Mouse (Mus musculus) embryonic stem cell, embryonic (primary cell): ENCODE results near the gene Golt1b.

ENCODE experiments used
- CTCF ChIA-PET, 4 experiments: fragments of 300-600 bp in 2 of 4; fragments of 350-600 bp in 2 of 4; sonication (Branson Sonifier 250); formaldehyde crosslinking; loops; one replicate each; lab custom pipeline; 2022; ENCODE audit warnings: inconsistent platforms in 2 of 4; lab: Charles Lee
- POLR2A ChIA-PET, 4 experiments: fragments of 300-600 bp in 2 of 4; fragments of 350-600 bp in 2 of 4; sonication (Branson Sonifier 250); formaldehyde crosslinking; loops; one replicate each; lab custom pipeline; 2022; ENCODE audit warnings: antibody characterized with exemption in 4 of 4, inconsistent platforms in 1 of 4; lab: Charles Lee

Gene Golt1b

DNA sequence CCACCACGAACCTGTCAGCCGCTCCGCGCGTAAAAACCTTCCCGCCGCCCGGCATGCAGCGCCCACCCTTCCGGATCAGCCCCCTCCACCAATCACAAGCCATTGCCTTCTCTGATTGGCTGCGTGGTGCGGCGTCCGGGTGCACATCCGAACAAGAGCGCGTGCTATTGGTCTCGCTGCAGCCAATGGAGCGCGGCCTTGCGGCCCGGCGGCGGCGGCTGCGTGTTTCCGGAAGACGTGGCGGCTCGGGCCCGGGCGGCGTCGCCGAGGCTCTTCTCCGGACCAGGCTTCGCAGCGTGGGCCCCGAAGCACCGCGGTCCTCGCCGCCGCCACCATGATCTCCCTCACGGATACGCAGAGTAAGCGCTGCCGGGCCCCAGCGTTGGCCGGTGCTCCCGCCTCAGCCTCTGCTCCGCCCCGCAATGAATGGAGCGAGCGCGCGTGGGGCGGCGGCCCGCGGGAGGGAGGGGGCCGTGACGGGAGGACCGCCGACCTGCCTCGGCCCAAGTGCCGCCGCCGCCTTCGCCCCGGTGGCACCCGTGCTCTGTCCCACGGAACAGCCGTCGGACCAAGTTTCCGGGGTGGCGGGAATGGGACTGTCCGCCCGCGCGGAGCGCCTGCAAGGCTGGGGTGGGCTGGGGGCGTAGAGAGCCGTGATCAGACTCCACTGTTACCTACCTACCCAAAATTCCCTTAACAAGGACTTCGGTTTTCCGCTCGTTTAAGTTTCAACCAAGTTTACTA, at the start of gene Golt1b, which contains the start of gene Recql:
Gene Golt1b, plus strand, starts transcription at position 211 of the 744 bp plus-strand sequence.
Gene Recql, minus strand, starts transcription at position 77 of the 744 bp plus-strand sequence.
- ChIA-PET POLR2A (interaction anchor here in 2 of 4 experiments (0.6 to 1.2 kb wide), 2 partner anchors 42 to 518 kb away, joined by 3 to 6 read pairs; no protein-coding TSS in a partner anchor), CTCF (no interaction called here)

- ChIA-PET POLR2A (no interaction called here), CTCF (no interaction called here)
Measured at GRCm38 (mm10) chr6:142338961-142339360, 48.1 kb upstream of the Golt1b start.

DNA sequence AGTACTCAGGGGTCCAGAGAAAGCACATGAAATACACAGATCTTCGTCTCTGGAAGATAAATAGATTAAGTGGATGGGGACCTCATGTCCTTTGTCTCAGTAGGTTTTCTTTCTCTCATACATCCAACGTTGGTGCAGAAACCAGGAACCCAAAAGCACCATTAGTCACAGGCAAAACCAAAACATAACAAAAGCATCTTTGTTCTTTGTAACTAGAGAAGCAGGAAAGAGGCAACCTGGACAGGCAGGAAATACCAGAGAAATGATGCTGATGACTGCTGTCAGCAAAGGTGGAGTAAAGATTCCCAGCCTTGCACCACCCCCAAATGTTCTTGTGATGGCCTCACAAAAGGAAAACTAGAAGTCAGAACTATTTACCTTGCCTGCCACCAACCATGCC, 47.4 kb upstream of the Golt1b start:
- CTCF ChIA-PET, result no interaction called here
- POLR2A ChIA-PET, result no interaction called here

DNA sequence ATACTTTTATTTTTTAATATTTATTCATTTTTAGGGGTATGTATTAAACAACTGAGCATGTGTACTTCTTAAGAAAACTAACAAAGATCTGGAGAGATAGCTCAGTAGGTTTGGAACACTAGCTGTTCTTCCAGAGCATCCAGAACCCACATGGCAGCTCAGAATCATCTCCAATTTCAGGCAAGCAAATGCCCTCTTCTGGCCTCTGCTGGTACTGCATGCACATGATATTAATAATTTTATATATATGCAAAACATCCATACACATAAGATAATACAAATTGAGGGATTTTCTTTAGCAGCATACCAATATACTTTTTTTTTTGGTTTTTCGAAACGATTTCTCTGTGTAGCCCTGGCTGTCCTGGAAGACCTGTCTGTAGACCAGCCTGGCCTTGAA, 43.5 kb upstream of the Golt1b start:
- ChIA-PET CTCF (interaction anchor here (0.6 to 1.1 kb wide), 12 partner anchors 13 to 1493 kb away, joined by 3 to 5 read pairs (median 3); partner anchors contain the start of gene Abcc9 (in 1 of the 4)), POLR2A (interaction anchor here (0.6 to 1.1 kb wide), 4 partner anchors 16 to 819 kb away, joined by 3 to 5 read pairs (median 4); partner anchors contain the start of gene Ldhb (in 1 of the 4))

DNA sequence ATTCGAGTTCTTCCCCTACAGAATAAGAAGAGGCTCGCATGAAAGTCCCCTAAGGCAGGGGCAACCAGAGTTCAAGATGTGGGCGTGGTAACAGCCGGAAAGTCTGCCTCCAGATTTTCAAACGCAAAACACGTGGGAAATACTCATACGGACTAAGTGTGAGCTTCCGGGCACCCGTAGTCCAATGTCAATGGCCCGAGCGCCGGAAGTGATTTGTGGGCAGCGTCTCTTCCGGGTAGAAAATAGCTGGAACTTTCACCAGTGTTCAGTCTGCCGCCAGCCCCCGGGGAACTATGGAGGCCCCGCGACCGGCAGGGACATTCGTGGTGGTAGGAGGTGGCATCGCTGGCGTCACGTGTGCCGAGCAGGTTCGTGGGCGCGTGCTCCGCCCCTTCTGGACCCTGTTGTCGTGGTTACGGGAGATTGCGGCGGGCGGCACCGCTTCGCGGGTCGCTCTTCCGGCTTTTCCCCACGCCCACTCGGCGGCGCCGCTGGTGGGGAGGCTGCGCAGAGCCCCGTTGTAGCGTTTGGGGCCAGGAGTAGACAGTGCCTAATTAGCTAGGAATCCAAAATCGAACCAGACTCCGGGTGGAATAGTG, 41.5 kb upstream of the Golt1b start, which contains the start of gene Pyroxd1:
Gene Pyroxd1, plus strand, starts transcription at position 215 of the 599 bp plus-strand sequence.
- ChIA-PET POLR2A (interaction anchor here in 3 of 4 experiments (0.9 to 3.5 kb wide), 10 partner anchors 14 to 659 kb away, joined by 3 to 17 read pairs (median 4); partner anchors contain the start of gene Ldhb (in 2 of the 3)), CTCF (interaction anchor here in 2 of 4 experiments (0.5 to 0.9 kb wide), 2 partner anchors 169 to 954 kb away, joined by 3 read pairs; no protein-coding TSS in a partner anchor)

DNA sequence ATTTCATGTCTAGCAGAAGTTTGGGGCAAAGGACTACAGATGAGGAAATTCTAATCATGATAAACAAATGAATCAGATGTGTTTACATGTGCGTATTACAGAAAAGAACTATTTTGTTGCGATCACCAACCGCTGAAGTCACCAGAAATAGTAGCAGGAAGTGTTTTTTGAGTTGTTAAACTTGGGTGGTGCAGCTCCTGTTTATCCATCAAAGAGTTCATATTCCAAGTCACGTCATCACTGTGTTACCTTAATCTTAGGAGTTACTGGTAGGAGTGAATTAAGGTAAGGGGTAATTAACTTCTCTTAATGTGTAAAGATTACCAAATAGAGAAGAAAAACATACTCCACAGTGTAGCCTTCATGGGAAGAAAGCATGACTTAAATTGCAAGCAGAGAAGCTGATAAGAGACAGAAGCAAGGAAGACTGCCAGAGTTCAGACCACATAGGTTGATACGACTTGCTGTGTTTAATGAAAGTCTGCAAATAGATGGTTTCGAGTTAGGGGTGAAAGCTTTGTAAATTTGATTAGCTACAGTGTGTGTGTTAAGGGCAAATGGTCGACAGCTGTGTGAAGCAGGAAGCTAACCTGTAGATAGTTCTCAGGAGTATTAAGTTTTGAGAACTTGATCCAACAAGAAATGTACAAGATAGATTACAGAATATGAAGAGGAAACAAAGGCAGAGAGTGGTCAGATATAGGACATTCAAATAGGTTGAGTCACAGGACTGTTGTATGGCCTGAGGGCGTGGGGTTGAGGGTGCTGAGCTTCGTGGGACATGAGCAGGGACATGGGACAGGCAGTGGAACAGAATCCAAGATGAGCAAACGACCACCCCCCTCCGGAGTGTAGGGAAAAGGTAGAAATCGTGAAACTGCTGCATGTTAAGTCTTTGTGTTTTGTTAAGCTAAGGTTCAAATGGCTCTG, 40.6 kb upstream of the Golt1b start:
- ChIA-PET POLR2A (interaction anchor here in 2 of 4 experiments (0.8 to 3.5 kb wide), 8 partner anchors 13 to 169 kb away, joined by 3 to 17 read pairs (median 4); partner anchors contain the start of gene Ldhb (in 2 of the 2)), CTCF (interaction anchor here in 1 of 4 experiments (0.5 kb wide), 1 partner anchor 953 kb away, joined by 3 read pairs; no protein-coding TSS in a partner anchor)

GRCm38 (mm10) chr6:142347431-142348385, 39.3 kb upstream of the Golt1b start:
- CTCF ChIA-PET, result no interaction called here
- POLR2A ChIA-PET, result interaction anchor here in 2 of 4 experiments (1.4 to 3.5 kb wide), 3 partner anchors 11 to 163 kb away, joined by 5 to 17 read pairs (median 11); partner anchors contain the start of gene Ldhb (in 1 of the 2)

- ChIA-PET CTCF (interaction anchor here in 1 of 4 experiments (0.6 kb wide), 1 partner anchor 190 kb away, joined by 4 read pairs; no protein-coding TSS in a partner anchor), POLR2A (interaction anchor here in 2 of 4 experiments (0.6 to 0.7 kb wide), 2 partner anchors 151 to 822 kb away, joined by 3 to 4 read pairs; no protein-coding TSS in a partner anchor)
Measured at GRCm38 (mm10) chr6:142352099-142352498, 34.9 kb upstream of the Golt1b start.

GRCm38 (mm10) chr6:142357106-142357505, 29.9 kb upstream of the Golt1b start:
- ChIA-PET CTCF (interaction anchor here in 1 of 4 experiments (0.7 to 1.4 kb wide), 2 partner anchors 14 to 1934 kb away, joined by 3 read pairs; no protein-coding TSS in a partner anchor), POLR2A (no interaction called here)

DNA sequence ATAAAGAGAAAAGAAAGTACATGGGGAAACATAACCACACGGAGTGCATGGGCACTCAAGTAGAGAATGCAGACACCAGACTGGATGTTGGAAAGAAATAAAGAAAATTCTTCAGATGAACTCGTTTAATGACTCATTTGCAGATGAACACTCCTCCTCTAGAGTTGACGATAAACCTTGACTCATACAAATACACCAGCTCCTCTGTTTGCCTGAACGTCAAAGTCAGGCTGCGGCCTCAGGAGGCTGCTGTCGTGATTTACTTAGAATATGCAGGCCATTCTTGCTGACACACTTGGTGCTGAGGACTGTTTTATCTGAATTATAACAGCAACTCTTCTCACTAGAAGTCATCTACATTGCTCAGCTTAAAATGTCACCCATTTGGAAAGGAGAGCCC, 25.0 kb upstream of the Golt1b start:
- POLR2A ChIA-PET, result interaction anchor here in 2 of 4 experiments (0.6 to 1.3 kb wide), 3 partner anchors 16 to 39 kb away, joined by 3 read pairs; partner anchors contain the start of gene Pyroxd1 (in 1 of the 2)
- CTCF ChIA-PET, result interaction anchor here in 1 of 4 experiments (1.2 to 1.8 kb wide), 2 partner anchors 153 to 157 kb away, joined by 5 to 7 read pairs; no protein-coding TSS in a partner anchor

- ChIA-PET CTCF (interaction anchor here in 2 of 4 experiments (0.6 to 1.8 kb wide), 3 partner anchors 151 to 1895 kb away, joined by 3 to 7 read pairs (median 5); no protein-coding TSS in a partner anchor), POLR2A (interaction anchor here in 1 of 4 experiments (1.3 kb wide), 1 partner anchor 17 kb away, joined by 3 read pairs; the partner anchor contains the start of gene Pyroxd1)
Measured at GRCm38 (mm10) chr6:142363019-142363576, 23.9 kb upstream of the Golt1b start.

GRCm38 (mm10) chr6:142365742-142366472, 21.1 kb upstream of the Golt1b start:
- POLR2A ChIA-PET, result no interaction called here
- CTCF ChIA-PET, result no interaction called here

GRCm38 (mm10) chr6:142366473-142367018, 20.5 kb upstream of the Golt1b start:
- ChIA-PET CTCF (no interaction called here), POLR2A (no interaction called here)

DNA sequence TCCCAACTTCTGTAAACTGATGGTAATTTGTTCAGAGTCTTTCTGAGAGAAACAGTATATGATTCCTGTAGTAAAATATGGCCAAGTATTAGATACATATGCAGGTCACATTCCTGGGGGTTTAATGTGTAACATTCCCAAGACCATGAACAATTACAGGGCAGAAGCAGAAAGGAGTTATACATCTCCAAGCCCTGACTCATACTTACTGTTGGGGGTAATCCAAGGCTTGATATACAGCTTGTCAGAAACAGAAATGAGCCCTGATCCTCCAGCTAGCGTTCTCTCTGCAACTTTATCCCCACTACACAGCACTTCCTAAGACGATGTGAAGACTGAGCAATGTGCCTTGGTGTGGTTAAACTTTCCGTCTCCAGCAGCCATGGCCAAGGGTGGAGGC, 19.5 kb upstream of the Golt1b start:
- POLR2A ChIA-PET, result no interaction called here
- CTCF ChIA-PET, result no interaction called here

DNA sequence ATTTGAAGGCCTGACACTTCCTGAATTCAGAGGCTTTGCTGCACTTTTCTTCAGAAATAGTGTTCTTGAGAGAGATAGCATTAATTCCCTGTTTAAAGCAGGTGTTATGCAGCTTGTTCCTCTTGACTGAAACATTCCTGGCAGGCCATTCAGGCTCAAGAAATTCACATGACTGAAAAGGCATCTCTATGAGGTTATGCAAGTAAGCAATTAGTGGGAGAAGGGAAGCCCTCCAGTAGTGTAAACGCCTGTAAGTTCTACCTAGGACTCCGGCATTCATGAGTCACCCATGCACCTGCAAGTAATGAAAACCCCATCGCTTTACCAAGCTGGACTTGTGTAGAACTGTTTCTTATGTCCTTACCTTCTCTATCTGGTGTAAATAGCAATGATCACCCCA, 17.5 kb upstream of the Golt1b start:
- ChIA-PET CTCF (no interaction called here), POLR2A (no interaction called here)
